Mouse (Mus musculus) Muller cell, postnatal 12 days (primary cell): Measurements from ENCODE around the gene Alg12.
"Not testable (repeated sequence)": the region's sequence is repeated elsewhere in the genome, so short reads cannot be mapped to it uniquely, and the experiment has no call there.

Source experiments
- DNase-seq: peaks from one replicate; pipeline ENCODE4 v3.0.0-alpha.2; 2015; ENCODE audit errors: inconsistent ontology term

The Alg12 gene

GRCm38 (mm10) chr15:88792140-88792850, 26.8 kb downstream of the Alg12 start:
- no peak for DNase-seq

- DNase-seq = not testable (repeated sequence)
These were observed 44.5 kb downstream of the Alg12 start for GRCm38 (mm10) chr15:88774630-88775029.

- no peak for DNase-seq
These were observed 50.6 kb downstream of the Alg12 start for GRCm38 (mm10) chr15:88768537-88768936.

GRCm38 (mm10) chr15:88766139-88766538, 53.0 kb downstream of the Alg12 start:
- DNase-seq = not testable (repeated sequence)

GRCm38 (mm10) chr15:88761551-88761950, 57.6 kb downstream of the Alg12 start:
- DNase-seq = no peak

DNA sequence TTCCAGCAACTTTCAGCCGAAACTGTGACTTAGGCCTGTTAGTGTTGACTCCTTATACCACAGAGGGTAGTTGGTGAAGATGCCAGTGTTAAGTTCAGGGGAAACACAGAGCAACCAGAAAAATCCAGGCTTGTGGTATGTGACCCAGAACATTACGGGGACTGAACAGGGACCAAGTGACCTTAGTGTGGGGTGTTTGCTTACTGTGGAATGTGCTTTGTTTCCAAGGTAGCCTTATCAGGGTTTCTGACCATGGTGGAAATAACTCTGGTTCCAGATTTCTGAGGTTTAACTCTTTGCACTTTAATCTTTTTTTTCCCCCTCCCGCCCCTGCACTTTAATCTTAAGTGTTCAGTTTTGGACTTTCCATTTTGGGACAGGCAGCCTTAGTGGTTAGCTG, 61.1 kb downstream of the Alg12 start:
- no peak for DNase-seq

GRCm38 (mm10) chr15:88755761-88756160, 63.4 kb downstream of the Alg12 start:
- DNase-seq = no peak
